Mouse (Mus musculus) thymus, postnatal 10 days (tissue): ENCODE measurements around the gene Mcoln3.

Source experiments
- DNase-seq, 2 experiments: peaks; one replicate each; pipeline ENCODE4 v3.0.0; 2021; ENCODE audit warnings: low spot score in 2 of 2

Mcoln3 gene

GRCm38 (mm10) chr3:146134834-146135233 lies 17.6 kb downstream of the Mcoln3 start:
- DNase-seq, result no peak

GRCm38 (mm10) chr3:146135417-146135816 lies 18.2 kb downstream of the Mcoln3 start:
- DNase-seq, result no peak

GRCm38 (mm10) chr3:146136422-146136821 lies 19.2 kb downstream of the Mcoln3 start:
- no peak for DNase-seq

- no peak for DNase-seq
Observed at GRCm38 (mm10) chr3:146140276-146140675, 23.0 kb downstream of the Mcoln3 start.

- no peak for DNase-seq
Observed at GRCm38 (mm10) chr3:146142523-146142922, 25.3 kb downstream of the Mcoln3 start.

GRCm38 (mm10) chr3:146145501-146145900 lies 28.3 kb downstream of the Mcoln3 start:
- DNase-seq, result no peak

GRCm38 (mm10) chr3:146146131-146146530 lies 28.9 kb downstream of the Mcoln3 start:
- peak in 1 of 2 experiments; percentile 30 for DNase-seq

- peak; percentile 26 to 36 for DNase-seq
Observed at GRCm38 (mm10) chr3:146149156-146150057, 32.2 kb downstream of the Mcoln3 start, which contains the start of gene Mcoln2. Gene Mcoln2, plus strand, starts transcription at chr3:146149833.

- peak; percentile 40 to 60 for DNase-seq
Observed at GRCm38 (mm10) chr3:146150058-146150400, 32.8 kb downstream of the Mcoln3 start.

- peak; percentile 24 to 50 for DNase-seq
Observed at GRCm38 (mm10) chr3:146150560-146150959, 33.3 kb downstream of the Mcoln3 start.

- DNase-seq, result no peak
Observed at GRCm38 (mm10) chr3:146151328-146151727, 34.1 kb downstream of the Mcoln3 start.

- no peak for DNase-seq
Observed at GRCm38 (mm10) chr3:146151755-146152154, 34.5 kb downstream of the Mcoln3 start.

- DNase-seq, result no peak
Observed at GRCm38 (mm10) chr3:146152348-146152747, 35.1 kb downstream of the Mcoln3 start.

GRCm38 (mm10) chr3:146152913-146153312 lies 35.7 kb downstream of the Mcoln3 start:
- no peak for DNase-seq

- no peak for DNase-seq
Observed at GRCm38 (mm10) chr3:146153862-146154611, 36.8 kb downstream of the Mcoln3 start.

- DNase-seq, result no peak
Observed at GRCm38 (mm10) chr3:146155628-146156576, 38.7 kb downstream of the Mcoln3 start.

- no peak for DNase-seq
Observed at GRCm38 (mm10) chr3:146156811-146157210, 39.6 kb downstream of the Mcoln3 start.

GRCm38 (mm10) chr3:146158039-146158438 lies 40.8 kb downstream of the Mcoln3 start:
- no peak for DNase-seq

- DNase-seq, result no peak
Observed at GRCm38 (mm10) chr3:146159360-146159759, 42.1 kb downstream of the Mcoln3 start.

- DNase-seq, result no peak
Observed at GRCm38 (mm10) chr3:146162197-146162596, 44.9 kb downstream of the Mcoln3 start.

GRCm38 (mm10) chr3:146169356-146169755 lies 52.1 kb downstream of the Mcoln3 start:
- no peak for DNase-seq

- DNase-seq, result no peak
Observed at GRCm38 (mm10) chr3:146173030-146173429, 55.8 kb downstream of the Mcoln3 start.
